Mouse (Mus musculus): ENCODE measurements around the gene Grid2ip.

DNA sequence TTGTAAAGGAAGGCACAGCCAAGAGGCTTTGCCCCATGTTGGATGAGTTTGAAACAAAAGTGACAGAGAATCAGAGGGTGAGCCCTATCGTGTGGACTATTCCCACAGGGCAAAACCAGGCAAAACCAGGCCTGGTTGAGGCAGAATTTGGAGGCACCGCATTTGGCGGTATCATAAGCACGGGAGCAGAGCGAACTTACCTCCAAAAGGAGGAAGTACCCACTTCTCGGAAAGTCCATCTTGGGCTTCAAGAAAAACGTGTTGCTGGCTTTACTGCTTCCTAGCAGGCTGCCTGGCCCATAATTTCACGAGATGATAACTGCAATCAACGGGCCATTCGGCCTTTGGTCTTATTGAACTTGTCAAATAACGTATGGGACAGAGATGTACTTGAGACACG is 84.6 kb downstream of the Grid2ip start:
- TF ChIP-seq CTCF (IDR thresholded peaks at IDR 0.05; ENCODE audit: borderline replicate concordance, insufficient read depth, low read depth, low read length) (no peak), POLR2A (IDR thresholded peaks at IDR 0.05; ENCODE audit: borderline replicate concordance, insufficient read depth, low read length) (no peak)

Measured in cerebellum, adult 2 months (tissue).